Mouse (Mus musculus) neural tube, embryonic 14.5 days (tissue): ENCODE measurements at regions not wholly inside any gene's neighbourhood (a gene's known extent, or its start where the extent isn't known, plus 50 kb on each side); places are given as distances from the start of the nearest gene placed in this dataset.

ENCODE experiments used
- ATAC-seq: fragments of 200-750 bp; cut with Nextera tagmentation; 2 replicates; pipeline ENCODE4 v1.8.0; 2017; ENCODE audit warnings: low read depth, mild to moderate bottlenecking, moderate TSS enrichment, moderate library complexity
- H3K27ac ChIP-seq: fragments of 300-500 bp; sonication (generic); 2 replicates; pipeline ENCODE4 v1.5.1; 2014; ENCODE audit warnings: low read depth, mild to moderate bottlenecking, control low read depth, low read length, moderate library complexity, mixed read lengths
- H3K27me3 ChIP-seq: fragments of 300-500 bp; sonication (generic); 2 replicates; pipeline ENCODE4 v1.6.1; 2014; ENCODE audit warnings: low read length; ENCODE audit not compliant: control insufficient read depth, insufficient read depth
- H3K36me3 ChIP-seq: fragments of 300-500 bp; sonication (generic); 2 replicates; pipeline ENCODE4 v1.6.1; 2014; ENCODE audit warnings: low read length, mixed read lengths; ENCODE audit not compliant: control insufficient read depth, insufficient read depth
- H3K4me1 ChIP-seq: fragments of 300-500 bp; sonication (generic); 2 replicates; pipeline ENCODE4 v1.6.1; 2014; ENCODE audit warnings: low read length; ENCODE audit not compliant: control insufficient read depth, insufficient read depth
- H3K4me2 ChIP-seq: fragments of 300-500 bp; sonication (generic); 2 replicates; pipeline ENCODE4 v1.6.1; 2014; ENCODE audit warnings: mild to moderate bottlenecking, low read depth, low read length, control low read depth
- H3K4me3 ChIP-seq: fragments of 300-500 bp; sonication (generic); 2 replicates; pipeline ENCODE4 v1.5.1; 2014; ENCODE audit warnings: low read depth, low read length, control low read depth, mixed read lengths
- H3K9ac ChIP-seq: fragments of 300-500 bp; sonication (generic); replicated peaks from 2 replicates; pipeline ENCODE4 v1.6.1; 2014; ENCODE audit warnings: low read depth, mild to moderate bottlenecking, control low read depth, low read length, mixed read lengths
- H3K9me3 ChIP-seq: fragments of 300-500 bp; sonication (generic); 2 replicates; pipeline ENCODE4 v1.6.1; 2016; ENCODE audit warnings: low read length; ENCODE audit not compliant: control insufficient read depth
- WGBS: fragments of 180-500 bp; shearing (Covaris S2); extraction: QIAGEN DNeasy Blood & Tissue Kit; methylation state at CpG from one replicate; pipeline ENCODE4 v1.1.7; 2014; 5-methylcytosine and 5-hydroxymethylcytosine counted together

- ATAC-seq, result no peak
- WGBS, result 87% methylated on average over 8 of the region's 8 CpGs
- no peak overlapping the region for H3K4me3 ChIP-seq
- no peaks in the 10 kb centered on the region for H3K27me3 ChIP-seq
- H3K9me3 ChIP-seq, result no peaks in the 10 kb centered on the region
- H3K27ac ChIP-seq, result no peak overlapping the region
- H3K4me2 ChIP-seq, result no peak overlapping the region
- H3K9ac ChIP-seq, result no peak overlapping the region
- no peaks in the 10 kb centered on the region for H3K36me3 ChIP-seq
- H3K4me1 ChIP-seq, result no peaks in the 10 kb centered on the region
These were observed 150.2 kb downstream of the Cartpt start for GRCm38 (mm10) chr13:99750729-99751128.

DNA sequence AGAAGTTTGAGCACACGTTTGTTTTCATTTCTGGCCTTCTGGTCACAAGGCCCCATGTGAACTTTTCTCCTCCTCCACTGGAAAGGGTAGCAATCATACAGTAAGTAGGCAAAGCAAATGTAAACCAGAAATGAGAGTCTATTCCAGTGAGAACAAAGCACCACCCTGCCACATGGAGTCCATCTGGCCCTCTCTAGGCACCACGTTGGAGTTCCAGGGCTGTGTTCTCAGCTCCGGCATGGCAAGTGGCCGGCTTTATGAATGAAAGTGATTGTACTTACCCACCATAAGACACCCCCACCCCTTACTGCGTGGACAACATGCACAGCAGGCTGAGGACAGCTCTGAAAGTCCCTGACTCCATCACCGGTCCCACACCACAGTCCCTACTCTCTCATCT lies 151.5 kb downstream of the Cartpt start:
- Histone ChIP-seq H3K27ac (no peak overlapping the region), H3K4me3 (no peak overlapping the region), H3K4me1 (no peaks in the 10 kb centered on the region), H3K27me3 (no peaks in the 10 kb centered on the region), H3K9ac (no peak overlapping the region), H3K4me2 (no peak overlapping the region), H3K36me3 (no peaks in the 10 kb centered on the region), H3K9me3 (no peaks in the 10 kb centered on the region)
- ATAC-seq, result no peak
- WGBS, result 79% methylated on average over 6 of the region's 6 CpGs

DNA sequence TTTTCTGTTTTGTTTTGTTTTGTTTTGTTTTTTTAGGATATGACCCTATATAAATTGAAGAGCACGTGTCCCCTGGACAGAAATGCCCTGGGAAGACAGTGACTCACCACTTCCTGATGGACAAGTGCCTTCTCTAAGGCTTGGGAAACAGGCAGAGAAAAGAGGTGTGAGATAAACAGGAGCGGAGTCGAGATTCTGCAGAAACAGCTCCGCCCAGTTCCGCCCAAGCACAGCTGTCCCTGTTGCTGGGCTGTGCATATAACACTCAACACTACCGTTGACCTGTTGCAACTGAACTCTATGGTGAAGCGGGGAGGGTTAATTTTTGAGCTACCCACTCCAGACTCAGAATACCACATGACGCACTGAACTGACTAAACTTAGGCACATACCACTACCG lies 152.8 kb downstream of the Cartpt start:
- H3K9ac ChIP-seq, result no peak overlapping the region
- H3K9me3 ChIP-seq, result no peaks in the 10 kb centered on the region
- ATAC-seq, result no peak
- no peaks in the 10 kb centered on the region for H3K36me3 ChIP-seq
- no peak overlapping the region for H3K27ac ChIP-seq
- H3K4me1 ChIP-seq, result 0 out of 2 replicates have a peak, but pooled peaks cover 6% of the 10 kb centered on the region
- H3K4me2 ChIP-seq, result no peak overlapping the region
- WGBS, result 86% methylated on average over 9 of the region's 9 CpGs
- no peak overlapping the region for H3K4me3 ChIP-seq
- no peaks in the 10 kb centered on the region for H3K27me3 ChIP-seq

DNA sequence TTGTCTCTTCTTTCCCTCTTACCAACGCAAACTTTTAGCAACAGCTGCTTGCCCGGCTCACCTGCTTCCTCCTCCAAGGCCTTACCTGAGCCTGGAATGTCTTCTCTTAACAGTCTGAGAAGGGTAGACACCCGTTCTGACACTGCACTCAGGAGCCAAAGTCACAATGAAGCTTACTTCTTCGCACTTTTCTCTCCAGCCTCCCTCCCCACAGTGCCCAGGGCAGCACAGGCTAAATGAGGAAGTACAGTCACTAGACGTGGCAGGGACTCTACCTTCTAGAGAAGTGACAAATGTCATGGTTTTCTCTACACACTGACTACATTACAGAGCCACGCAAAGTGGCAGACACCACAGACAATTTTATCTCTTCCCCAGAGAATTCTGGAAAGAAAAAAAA lies 155.4 kb downstream of the Cartpt start:
- 86% methylated on average over 6 of the region's 6 CpGs for WGBS
- ATAC-seq, result no peak
- Histone ChIP-seq H3K9me3 (0 out of 2 replicates have a peak, but pooled peaks cover 2% of the 10 kb centered on the region), H3K4me2 (no peak overlapping the region), H3K27me3 (no peaks in the 10 kb centered on the region), H3K4me1 (0 out of 2 replicates have a peak, but pooled peaks cover 6% of the 10 kb centered on the region), H3K4me3 (no peak overlapping the region), H3K36me3 (no peaks in the 10 kb centered on the region), H3K27ac (no peak overlapping the region), H3K9ac (no peak overlapping the region)

GRCm38 (mm10) chr13:99744790-99745120 lies 156.1 kb downstream of the Cartpt start:
- WGBS, result 54% methylated on average over 7 of the region's 7 CpGs
- H3K27ac ChIP-seq, result no peak overlapping the region
- no peak overlapping the region for H3K9ac ChIP-seq

GRCm38 (mm10) chr13:99743952-99744789 lies 156.7 kb downstream of the Cartpt start:
- H3K9me3 ChIP-seq, result 0 out of 2 replicates have a peak, but pooled peaks cover 3% of the 10 kb centered on the region
- peak; percentile 54; the same call in 1 of the 2 replicates for ATAC-seq
- H3K27me3 ChIP-seq, result no peaks in the 10 kb centered on the region
- H3K9ac ChIP-seq, result no peak overlapping the region
- H3K4me2 ChIP-seq, result no peak overlapping the region
- WGBS, result 27% methylated on average over 8 of the region's 8 CpGs
- 0 out of 2 replicates have a peak, but pooled peaks cover 6% of the 10 kb centered on the region for H3K4me1 ChIP-seq
- no peaks in the 10 kb centered on the region for H3K36me3 ChIP-seq
- no peak overlapping the region for H3K27ac ChIP-seq
- no peak overlapping the region for H3K4me3 ChIP-seq

More at GRCm38 (mm10) chr13:99744790-99745120, 156.1 kb downstream of the Cartpt start:
- peak; percentile 18; the same call in 1 of the 2 replicates for ATAC-seq
- no peaks in the 10 kb centered on the region for H3K27me3 ChIP-seq
- 0 out of 2 replicates have a peak, but pooled peaks cover 6% of the 10 kb centered on the region for H3K4me1 ChIP-seq
- H3K9me3 ChIP-seq, result 0 out of 2 replicates have a peak, but pooled peaks cover 3% of the 10 kb centered on the region
- H3K4me2 ChIP-seq, result no peak overlapping the region
- H3K36me3 ChIP-seq, result no peaks in the 10 kb centered on the region
- H3K4me3 ChIP-seq, result no peak overlapping the region

DNA sequence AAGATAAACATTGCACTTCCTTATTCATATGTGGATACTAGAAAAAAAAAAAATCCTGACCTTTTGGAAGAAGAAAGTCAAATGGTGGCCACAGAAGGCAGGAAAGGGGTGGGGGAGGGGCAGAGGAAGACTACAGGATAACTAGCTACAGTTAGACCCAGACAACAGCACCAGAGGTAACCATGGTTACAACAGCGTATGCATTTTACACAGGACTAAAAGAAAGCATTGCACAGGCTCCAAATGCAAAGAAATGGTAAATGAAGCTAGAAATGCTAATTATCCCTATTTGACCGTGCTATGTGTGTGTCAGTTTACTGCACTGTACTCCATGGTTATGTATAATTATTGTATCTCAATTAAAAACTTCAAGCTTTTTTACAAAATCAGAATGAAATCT lies 158.4 kb downstream of the Cartpt start:
- no peaks in the 10 kb centered on the region for H3K36me3 ChIP-seq
- no peak for ATAC-seq
- 28% methylated on average over 2 of the region's 2 CpGs for WGBS
- H3K27me3 ChIP-seq, result no peaks in the 10 kb centered on the region
- no peak overlapping the region for H3K4me3 ChIP-seq
- no peak overlapping the region for H3K4me2 ChIP-seq
- no peak overlapping the region for H3K27ac ChIP-seq
- H3K4me1 ChIP-seq, result 0 out of 2 replicates have a peak, but pooled peaks cover 6% of the 10 kb centered on the region
- no peak overlapping the region for H3K9ac ChIP-seq
- H3K9me3 ChIP-seq, result 0 out of 2 replicates have a peak, but pooled peaks cover 3% of the 10 kb centered on the region

DNA sequence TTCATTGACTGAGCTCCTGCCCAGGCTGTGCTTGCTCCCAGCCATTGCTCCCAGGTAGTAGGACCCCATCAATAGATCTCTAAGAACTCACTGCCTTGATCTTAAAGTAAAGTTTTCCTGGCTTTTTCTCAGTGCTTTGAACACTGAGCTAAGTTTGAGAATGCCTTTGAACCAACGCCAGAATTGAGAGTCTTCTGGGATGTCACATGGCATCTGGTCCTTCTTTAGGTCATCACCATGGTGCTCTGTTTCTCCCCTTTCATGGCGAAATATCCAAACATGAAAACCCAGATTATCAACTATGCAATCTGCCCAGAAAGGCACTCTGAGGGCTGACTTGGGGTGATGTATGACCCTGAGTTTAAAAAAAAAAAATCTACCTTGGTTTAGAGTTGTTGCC lies 158.9 kb downstream of the Cartpt start:
- Histone ChIP-seq H3K4me2 (no peak overlapping the region), H3K9me3 (0 out of 2 replicates have a peak, but pooled peaks cover 3% of the 10 kb centered on the region), H3K36me3 (no peaks in the 10 kb centered on the region), H3K4me3 (no peak overlapping the region), H3K27me3 (no peaks in the 10 kb centered on the region), H3K4me1 (0 out of 2 replicates have a peak, but pooled peaks cover 6% of the 10 kb centered on the region), H3K27ac (no peak overlapping the region), H3K9ac (no peak overlapping the region)
- 70% methylated on average over 2 of the region's 2 CpGs for WGBS
- no peak for ATAC-seq

- H3K4me2 ChIP-seq, result no peak overlapping the region
- no peak overlapping the region for H3K9ac ChIP-seq
- no peaks in the 10 kb centered on the region for H3K27me3 ChIP-seq
- no peak for ATAC-seq
- whole genome bisulfite sequencing, result 77% methylated on average over 1 of the region's 1 CpGs
- 0 out of 2 replicates have a peak, but pooled peaks cover 6% of the 10 kb centered on the region for H3K4me1 ChIP-seq
- no peaks in the 10 kb centered on the region for H3K36me3 ChIP-seq
- H3K9me3 ChIP-seq, result 0 out of 2 replicates have a peak, but pooled peaks cover 3% of the 10 kb centered on the region
- H3K4me3 ChIP-seq, result no peak overlapping the region
- H3K27ac ChIP-seq, result no peak overlapping the region
These were observed 161.5 kb downstream of the Cartpt start for GRCm38 (mm10) chr13:99739420-99739819.
